Mouse (Mus musculus) heart, adult 2 months (tissue): ENCODE measurements around the gene Anapc15-ps.

ENCODE experiments used
- CTCF ChIP-seq: fragments of 200-600 bp; IDR thresholded peaks from 2 replicates; pipeline ENCODE4 v1.8.1; 2022; ENCODE audit warnings: antibody characterized with exemption, mild to moderate bottlenecking, moderate library complexity
- EP300 ChIP-seq: fragments of 200-500 bp; IDR thresholded peaks from 2 replicates; pipeline ENCODE4 v1.6.1; 2011; ENCODE audit warnings: low read depth, low read length, control low read depth; ENCODE audit not compliant: insufficient read depth
- POLR2A ChIP-seq: fragments of 200-500 bp; IDR thresholded peaks from 2 replicates; pipeline ENCODE4 v1.6.1; 2011; ENCODE audit warnings: mild to moderate bottlenecking, low read depth, low read length, control low read depth; ENCODE audit not compliant: insufficient read depth

GRCm38 (mm10) chr10:95631568-95631967 is 41.7 kb downstream of the Anapc15-ps start:
- no peak for TF ChIP-seq CTCF
- TF ChIP-seq POLR2A = no peak
- no peak for TF ChIP-seq EP300
